Mouse (Mus musculus) embryo, embryonic 11 days (tissue): ENCODE measurements around the gene Mfsd4b5.
"Not testable (repeated sequence)": the region's sequence is repeated elsewhere in the genome, so short reads cannot be mapped to it uniquely, and the experiment has no call there.

Experiments
- DNase-seq: peaks from one replicate; pipeline ENCODE4 v3.0.0-alpha.2; 2015

Gene Mfsd4b5

DNA sequence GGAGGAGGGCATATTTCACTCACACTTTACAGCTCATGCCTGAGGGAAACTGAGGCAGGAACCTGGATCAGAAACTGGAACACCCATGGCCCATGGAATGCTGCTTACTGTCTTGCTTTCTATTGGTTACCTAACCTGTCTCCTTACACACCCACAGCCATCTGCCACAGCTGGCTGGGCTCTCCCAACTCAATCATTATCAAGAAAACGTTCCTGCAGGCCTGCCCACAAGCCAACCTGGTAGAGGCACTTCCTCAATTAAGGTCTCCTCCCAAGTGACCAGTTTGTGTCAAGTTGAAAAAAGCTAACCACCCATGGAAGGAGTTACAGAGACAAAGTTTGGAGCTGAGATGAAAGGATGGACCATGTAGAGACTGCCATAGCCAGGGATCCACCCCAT is 24.5 kb downstream of the Mfsd4b5 start:
- no peak for DNase-seq

- DNase-seq, result no peak
Observed at GRCm38 (mm10) chr10:39960441-39960822, 26.0 kb downstream of the Mfsd4b5 start.

DNA sequence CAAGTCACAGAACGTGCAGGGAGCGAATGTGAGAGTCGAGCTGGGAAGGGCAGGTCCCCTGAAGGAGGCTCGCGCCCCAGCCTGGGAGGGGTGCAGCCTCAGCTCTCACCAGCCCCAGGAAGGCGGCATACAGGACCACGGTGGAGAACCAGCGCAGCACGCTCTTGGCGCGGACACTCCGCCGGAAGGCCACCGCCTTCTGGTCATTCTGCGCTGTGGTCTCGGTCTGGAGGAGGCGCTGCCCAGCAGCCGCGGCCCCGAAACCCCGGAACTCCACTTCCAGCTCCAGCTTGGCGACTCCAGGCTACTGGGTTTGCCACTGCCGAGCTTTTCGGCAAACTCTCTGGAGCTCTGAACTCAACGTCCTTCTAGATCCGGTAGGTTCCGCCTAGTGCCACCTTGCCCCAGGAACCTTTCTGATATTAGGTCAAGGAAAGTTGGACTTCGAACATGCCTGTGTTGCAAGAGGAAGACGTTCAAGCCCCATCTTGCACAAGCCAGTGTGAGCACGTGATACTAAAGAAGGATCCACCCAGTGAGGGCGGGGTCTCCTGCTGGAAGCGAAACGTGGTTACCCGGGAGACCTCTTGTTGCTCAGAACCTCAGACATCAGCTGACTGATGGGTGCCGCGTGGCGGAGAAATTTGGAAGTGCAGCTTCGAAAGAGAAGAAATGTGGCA is 26.5 kb downstream of the Mfsd4b5 start, which contains the start of gene Mfsd4b3:
TSS of gene Mfsd4b3 (minus strand) at position 393 of the 680 bp plus-strand sequence.
- peak; percentile 97 for DNase-seq

DNA sequence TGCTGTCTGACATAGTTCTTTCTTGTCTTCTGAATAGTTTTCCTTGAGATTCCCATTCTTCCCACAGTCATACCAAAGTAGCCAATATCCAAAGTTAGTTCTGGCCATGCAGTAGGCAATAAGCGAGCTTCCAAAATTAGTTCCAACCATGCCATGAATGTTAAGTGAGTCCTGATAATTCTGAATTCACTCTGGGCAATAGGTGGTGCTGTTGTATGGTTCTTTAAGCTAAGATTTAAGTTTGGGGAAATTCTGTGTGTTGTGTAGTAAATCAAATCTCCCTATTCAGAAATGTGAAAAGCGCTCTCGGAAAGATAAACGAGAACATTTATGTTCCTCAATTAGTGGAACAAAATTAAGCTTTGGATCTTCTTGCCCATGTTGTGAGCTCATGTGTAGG is 28.2 kb downstream of the Mfsd4b5 start:
- peak; percentile 39 for DNase-seq

GRCm38 (mm10) chr10:39956340-39956878 is 30.0 kb downstream of the Mfsd4b5 start:
- DNase-seq, result no peak

GRCm38 (mm10) chr10:39955163-39955562 is 31.3 kb downstream of the Mfsd4b5 start:
- no peak for DNase-seq

GRCm38 (mm10) chr10:39949377-39949954 is 37.0 kb downstream of the Mfsd4b5 start:
- no peak for DNase-seq

DNA sequence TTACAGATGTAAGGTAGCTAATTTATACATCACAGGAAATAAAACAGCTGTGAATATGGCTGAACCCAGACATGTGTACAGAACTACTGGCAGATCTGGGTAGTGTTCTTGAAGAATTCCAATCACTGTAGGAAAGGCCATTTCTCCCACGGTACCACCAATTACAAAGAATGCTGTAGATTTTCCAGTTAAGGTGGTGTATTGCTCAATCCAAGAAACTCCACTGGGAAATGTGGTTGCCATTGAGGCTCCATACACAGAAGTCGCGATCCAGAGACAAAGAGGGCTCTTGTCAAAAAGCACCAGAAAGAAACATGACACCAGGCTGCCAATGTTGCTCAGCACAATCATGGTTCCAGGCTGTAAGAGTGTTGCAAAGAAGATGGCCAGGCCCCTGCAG is 39.3 kb downstream of the Mfsd4b5 start:
- not testable (repeated sequence) for DNase-seq

GRCm38 (mm10) chr10:39936553-39936952 is 49.9 kb downstream of the Mfsd4b5 start:
- DNase-seq, result no peak

- peak; percentile 75 for DNase-seq
Observed at GRCm38 (mm10) chr10:39926616-39927139, 59.8 kb downstream of the Mfsd4b5 start, which contains the start of gene Mfsd4b2. Gene Mfsd4b2, minus strand, starts transcription at chr10:39926923.

DNA sequence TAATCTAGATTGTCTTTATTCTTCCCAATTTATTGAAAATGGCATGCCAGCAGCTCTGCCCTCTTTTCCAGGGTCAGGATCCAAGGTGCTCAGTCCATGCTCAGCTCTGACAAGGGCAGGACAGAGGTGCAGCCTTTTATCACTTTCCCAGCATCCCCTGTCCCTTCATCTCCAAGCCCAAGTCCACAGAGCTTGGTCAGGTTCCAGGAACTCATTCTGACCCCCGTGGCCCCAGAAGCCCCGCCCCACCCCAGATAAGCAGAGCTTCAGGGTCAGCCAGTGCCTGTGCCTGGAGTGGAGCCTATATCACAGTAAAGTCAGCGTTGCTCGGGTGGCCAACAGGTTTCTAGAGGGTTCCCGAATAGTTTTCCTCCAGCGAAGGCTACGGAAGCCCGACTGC is 61.9 kb downstream of the Mfsd4b5 start:
- DNase-seq, result not testable (repeated sequence)

- DNase-seq, result no peak
Observed at GRCm38 (mm10) chr10:39912616-39913015, 73.8 kb downstream of the Mfsd4b5 start.

DNA sequence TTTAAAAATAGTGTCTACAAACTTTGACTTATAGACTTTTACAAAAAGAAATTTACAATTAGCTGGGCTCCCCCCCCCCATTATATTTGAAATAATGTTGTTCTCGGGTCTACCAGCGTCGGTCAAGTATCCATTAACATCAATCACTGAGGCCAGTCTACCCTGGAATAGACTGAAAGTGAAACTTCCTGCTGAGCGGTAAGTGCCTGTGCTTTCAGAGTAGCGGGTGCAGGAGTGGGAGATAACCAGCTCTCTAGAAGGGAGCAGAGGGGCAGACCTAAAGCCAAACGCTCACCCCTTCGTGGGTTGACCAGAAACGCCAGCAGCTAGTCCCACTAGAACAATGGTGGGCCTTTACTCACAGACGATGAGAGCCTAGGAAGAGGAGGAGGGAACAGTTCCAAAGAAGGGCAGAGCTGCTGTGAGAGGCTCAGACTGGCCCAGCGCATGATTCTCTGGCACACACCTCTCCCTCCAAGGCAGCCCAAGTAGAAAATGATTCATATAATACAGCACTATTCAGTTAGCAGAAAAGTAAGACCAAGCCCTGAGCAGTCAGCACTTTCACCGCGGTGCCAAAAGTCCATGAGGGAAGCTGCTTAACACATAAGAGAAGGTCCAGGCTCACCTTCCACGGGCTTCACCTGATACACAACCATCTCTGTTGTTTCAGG is 77.5 kb downstream of the Mfsd4b5 start:
- DNase-seq, result no peak
